ENCODE assay signal across 8 mouse cellular contexts in genomic region chr2:153426931-153427330, GRCm38 (mm10).
DNase-seq lines count a peak whose midpoint lies in the region; ATAC-seq and TF ChIP-seq lines count a peak whose summit lies in the region.

No protein-coding gene starts in this region.

- H3K9me3 ChIP-seq in megakaryocyte, embryonic 14.5 days: no peaks in the 10 kb centered on the region
- H3K9me3 ChIP-seq in hindbrain, embryonic 13.5 days: no peaks in the 10 kb centered on the region
- no peaks in the 10 kb centered on the region for H3K9me3 ChIP-seq in stomach, postnatal 0 days (ENCODE audit: control insufficient read depth, low read length)

- 20% methylated on average over 2 of the region's 2 CpGs for WGBS in hindbrain, embryonic 13.5 days
- 6% methylated on average over 2 of the region's 2 CpGs for WGBS in stomach, postnatal 0 days

- no peaks in the 10 kb centered on the region for H3K27me3 ChIP-seq in megakaryocyte, embryonic 14.5 days (replicated peaks)
- no peaks in the 10 kb centered on the region for H3K27me3 ChIP-seq in hindbrain, embryonic 13.5 days
- no peaks in the 10 kb centered on the region for H3K27me3 ChIP-seq in stomach, postnatal 0 days (ENCODE audit: control insufficient read depth, insufficient read depth, low read length)

- no peak for TF ChIP-seq CTCF in stomach, postnatal 0 days (IDR thresholded peaks at IDR 0.05; ENCODE audit: low read depth)

- H3K9ac ChIP-seq in hindbrain, embryonic 13.5 days: no peak overlapping the region
- H3K9ac ChIP-seq in stomach, postnatal 0 days (ENCODE audit: low read length): no peak overlapping the region

- H3K4me1 ChIP-seq in megakaryocyte, embryonic 14.5 days: peaks cover 91% of the 10 kb centered on the region
- H3K4me1 ChIP-seq in hindbrain, embryonic 13.5 days (replicated peaks): peaks cover 76% of the 10 kb centered on the region
- H3K4me1 ChIP-seq in stomach, postnatal 0 days (replicated peaks; ENCODE audit: control insufficient read depth, insufficient read depth): peaks cover 3% of the 10 kb centered on the region; the same call in 1 of the 2 replicates

- no peak for ATAC-seq in megakaryocyte, adult 5-6 weeks (ENCODE audit: poor library complexity, severe bottlenecking)
- ATAC-seq in hindbrain, embryonic 13.5 days (ENCODE audit: low FRiP score): no peak
- peak; percentile 53 for ATAC-seq in megakaryocyte-erythroid progenitor cell, adult 5-6 weeks (replicated peaks; ENCODE audit: low FRiP score, low TSS enrichment, poor library complexity, severe bottlenecking)
- peak; percentile 58 for ATAC-seq in stomach, postnatal 0 days (ENCODE audit: low FRiP score, low TSS enrichment)

- H3K4me3 ChIP-seq in megakaryocyte, embryonic 14.5 days (replicated peaks): peak overlapping the region; percentile 5
- H3K4me3 ChIP-seq in hindbrain, embryonic 13.5 days: no peak overlapping the region
- no peak overlapping the region for H3K4me3 ChIP-seq in stomach, postnatal 0 days (ENCODE audit: low read depth, low read length)

- TF ChIP-seq EP300 in stomach, postnatal 0 days (optimal IDR thresholded peaks at IDR 0.05): no peak

- no peak overlapping the region for H3K4me2 ChIP-seq in hindbrain, embryonic 13.5 days
- no peak overlapping the region for H3K4me2 ChIP-seq in stomach, postnatal 0 days (replicated peaks; ENCODE audit: low read depth)

- peak overlapping the region; percentile 83 for H3K27ac ChIP-seq in hindbrain, embryonic 13.5 days
- peak overlapping the region; percentile 45 for H3K27ac ChIP-seq in stomach, postnatal 0 days (replicated peaks)

- peak; percentile 49 for DNase-seq in stomach, postnatal 0 days (ENCODE audit: low spot score)
- DNase-seq in adrenal gland, postnatal 4 days (ENCODE audit: low spot score in 2 of 2): no peak
- DNase-seq in layer of hippocampus, adult 18-20 months (ENCODE audit: low spot score in 2 of 2): no peak
- no peak for DNase-seq in testis, postnatal 14 days (ENCODE audit: low spot score)

- H3K36me3 ChIP-seq in megakaryocyte, embryonic 14.5 days (replicated peaks; ENCODE audit: low read length): peaks cover 96% of the 10 kb centered on the region
- peaks cover 73% of the 10 kb centered on the region for H3K36me3 ChIP-seq in hindbrain, embryonic 13.5 days
- no peaks in the 10 kb centered on the region; the same call in none of the 2 replicates for H3K36me3 ChIP-seq in stomach, postnatal 0 days (ENCODE audit: control insufficient read depth, insufficient read depth, low read length)

Comparison
In these comparisons a context has a peak if more than half of its experiments do, and no peak if none do; other contexts are left out.
1. ATAC-seq: peak in megakaryocyte-erythroid progenitor cell, adult 5-6 weeks (single experiment) and stomach, postnatal 0 days (single experiment); none in megakaryocyte, adult 5-6 weeks (single experiment) and hindbrain, embryonic 13.5 days (single experiment).